Mouse (Mus musculus): ENCODE data around the gene Ensa. TPM values are rescaled to one million over a fixed set of nuclear protein-coding genes. Genes with fewer than 3 reads are reported as not detected.

Ensa gene
- polyA plus RNA-seq, 1 experiment from 2014 or later, result 90.1 TPM

DNA sequence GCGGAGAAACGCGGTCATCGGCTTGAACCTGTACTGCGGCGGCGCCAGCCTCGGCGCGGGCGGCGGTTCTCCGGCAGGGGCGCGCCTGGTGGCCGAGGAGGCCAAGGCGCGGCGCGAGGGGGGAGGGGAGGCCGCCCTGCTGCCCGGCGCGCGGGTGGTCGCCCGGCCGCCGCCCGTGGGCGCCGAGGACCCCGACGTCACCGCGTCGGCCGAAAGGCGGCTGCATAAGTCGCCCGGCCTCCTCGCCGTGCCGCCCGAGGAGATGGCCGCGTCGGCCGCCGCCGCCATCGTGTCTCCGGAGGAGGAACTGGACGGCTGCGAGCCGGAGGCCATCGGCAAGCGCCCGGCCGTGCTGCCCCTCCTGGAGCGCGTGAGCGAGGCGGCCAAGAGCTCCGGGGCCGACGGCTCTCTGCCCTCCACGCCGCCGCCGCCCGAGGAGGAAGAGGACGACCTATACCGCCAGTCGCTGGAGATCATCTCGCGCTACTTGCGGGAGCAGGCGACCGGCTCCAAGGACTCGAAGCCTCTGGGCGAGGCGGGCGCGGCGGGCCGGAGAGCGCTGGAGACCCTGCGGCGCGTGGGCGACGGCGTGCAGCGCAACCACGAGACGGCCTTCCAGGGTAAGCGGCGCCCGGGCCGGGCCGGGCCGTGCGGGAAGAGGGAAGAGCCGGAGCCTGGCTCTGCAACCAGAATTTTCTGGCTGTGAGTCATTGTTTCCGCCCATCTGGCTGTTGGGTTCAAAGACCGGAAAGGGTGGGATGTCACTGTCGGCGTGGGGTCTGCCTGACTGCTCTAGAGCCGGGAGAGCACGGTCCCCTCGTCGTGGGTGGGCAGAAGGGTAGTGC lies 34.3 kb downstream of the Ensa start:
- Histone ChIP-seq H3K27me3 (ENCODE audit: low read depth, poor library complexity, severe bottlenecking) (no peaks in the 10 kb centered on the region), H3K36me3 (peaks cover 40% of the 10 kb centered on the region), H3K27ac (replicated peaks) (peak overlapping the region; percentile 99), H3K9me3 (replicated peaks) (no peaks in the 10 kb centered on the region), H3K4me1 (peaks cover 43% of the 10 kb centered on the region), H3K4me3 (peak overlapping the region; percentile 85)
- WGBS, result under 1% methylated on average over 105 of the region's 113 CpGs
- peak; percentile 83 for DNase-seq (ENCODE audit: low spot score)

DNA sequence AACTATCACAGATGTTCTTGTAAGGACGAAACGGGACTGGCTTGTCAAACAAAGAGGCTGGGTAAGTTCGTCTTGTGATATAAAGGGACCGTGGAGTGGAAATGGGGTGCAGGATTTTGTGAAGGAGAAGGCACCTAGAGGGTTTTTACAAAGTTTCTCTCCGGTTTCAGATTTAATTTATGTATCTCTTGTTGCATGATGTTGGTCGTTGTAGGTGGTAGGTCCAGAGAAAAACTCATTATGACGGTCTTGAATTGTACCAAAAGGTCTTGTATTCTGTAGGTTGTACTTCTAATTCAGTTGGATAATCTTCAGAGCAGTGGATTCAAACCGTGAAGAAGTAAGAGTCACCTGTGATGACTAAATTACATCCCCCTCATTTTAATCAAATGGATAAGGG lies 35.2 kb downstream of the Ensa start:
- peaks cover 48% of the 10 kb centered on the region for H3K36me3 ChIP-seq

DNA sequence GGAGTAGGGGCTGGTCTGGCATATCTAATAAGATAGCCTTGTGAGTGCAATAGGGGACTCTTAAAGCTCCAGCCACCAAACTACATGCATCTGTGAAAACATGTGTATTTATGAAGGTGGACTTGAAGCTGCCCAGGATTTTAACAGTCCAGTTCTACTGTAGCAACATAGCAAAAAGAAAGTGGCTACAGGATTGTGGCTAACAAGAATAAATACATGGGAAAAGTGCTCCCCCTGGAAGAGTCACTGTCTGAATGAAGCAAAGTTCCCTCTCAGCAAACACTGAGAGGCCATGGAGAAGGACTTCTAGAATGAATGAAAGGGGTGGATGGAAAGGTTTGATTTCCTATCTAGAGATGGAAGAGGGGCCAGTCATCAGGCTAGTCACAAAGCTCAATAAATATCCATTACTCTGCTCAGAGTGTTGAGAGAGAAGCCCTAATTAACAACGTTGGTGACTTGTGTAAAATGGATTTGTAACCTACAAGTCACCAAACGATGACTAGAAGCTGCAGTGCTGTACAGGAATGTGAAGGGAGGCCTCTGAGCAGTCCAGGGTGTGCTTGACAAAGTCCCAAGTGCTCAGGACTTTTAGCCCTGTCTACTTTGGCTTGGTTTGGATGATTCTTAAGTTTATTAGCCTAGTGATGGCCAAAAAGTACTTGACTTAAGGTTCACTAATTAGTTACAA lies 36.1 kb downstream of the Ensa start:
- DNase-seq (ENCODE audit: low spot score), result no peak
- H3K36me3 ChIP-seq, result peaks cover 57% of the 10 kb centered on the region
- H3K4me1 ChIP-seq, result peaks cover 43% of the 10 kb centered on the region
- no peaks in the 10 kb centered on the region for H3K27me3 ChIP-seq (ENCODE audit: low read depth, poor library complexity, severe bottlenecking)
- 83% methylated on average over 2 of the region's 2 CpGs for WGBS
- H3K27ac ChIP-seq (replicated peaks), result peak overlapping the region; percentile 99; the same call in 1 of the 2 replicates
- H3K4me3 ChIP-seq, result peak overlapping the region; percentile 85
- no peaks in the 10 kb centered on the region for H3K9me3 ChIP-seq (replicated peaks)

More for the DNA sequence above, 35.2 kb downstream of the Ensa start:
- 3% methylated on average over 8 of the region's 8 CpGs for WGBS
- Histone ChIP-seq H3K4me3 (peak overlapping the region; percentile 85), H3K4me1 (peaks cover 43% of the 10 kb centered on the region), H3K27ac (replicated peaks) (peak overlapping the region; percentile 99), H3K27me3 (ENCODE audit: low read depth, poor library complexity, severe bottlenecking) (no peaks in the 10 kb centered on the region), H3K9me3 (replicated peaks) (no peaks in the 10 kb centered on the region)
- DNase-seq (ENCODE audit: low spot score), result no peak

DNA sequence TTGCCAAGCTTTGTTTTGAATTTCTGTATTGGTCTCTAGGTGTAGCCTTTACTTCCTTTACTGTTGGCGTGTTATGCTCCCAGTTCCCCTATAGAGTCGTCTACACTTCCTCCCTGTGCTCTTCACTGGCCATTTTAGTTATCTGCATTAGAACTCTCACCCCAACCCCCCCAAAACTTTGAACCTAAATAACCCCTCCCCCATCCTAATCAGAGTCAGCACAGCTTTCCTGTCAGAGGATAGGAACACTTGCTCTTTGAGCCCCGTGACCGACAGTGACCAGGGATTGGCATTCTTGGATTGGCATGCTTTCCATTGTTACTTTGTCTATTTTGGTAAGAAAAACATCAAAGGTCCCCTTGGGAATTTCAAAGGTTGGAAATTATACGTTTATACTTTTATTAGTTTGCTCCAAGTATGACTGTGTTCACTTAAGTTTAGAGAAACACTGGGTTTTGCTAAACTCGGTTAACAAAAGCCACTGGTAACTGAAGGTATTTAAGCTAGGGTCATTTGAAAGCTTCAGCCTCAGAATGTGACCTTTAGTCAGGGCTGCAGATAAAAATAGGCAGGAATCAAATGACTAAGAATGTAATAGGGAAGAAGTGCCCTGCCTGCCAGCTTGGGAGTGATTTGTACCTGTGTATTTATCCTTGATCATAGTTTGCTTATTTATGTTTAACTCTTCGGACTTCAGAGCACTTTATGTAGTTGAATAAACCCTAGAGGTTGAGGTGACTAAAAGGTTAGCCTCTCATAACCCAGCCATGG lies 37.3 kb downstream of the Ensa start:
- no peak for DNase-seq (ENCODE audit: low spot score)
- peak overlapping the region; percentile 85; the same call in 1 of the 2 replicates for H3K4me3 ChIP-seq
- H3K9me3 ChIP-seq (replicated peaks), result no peaks in the 10 kb centered on the region
- peaks cover 51% of the 10 kb centered on the region for H3K4me1 ChIP-seq
- 74% methylated on average over 7 of the region's 7 CpGs for WGBS
- H3K27ac ChIP-seq (replicated peaks), result no peak overlapping the region
- H3K36me3 ChIP-seq, result peaks cover 63% of the 10 kb centered on the region
- no peaks in the 10 kb centered on the region for H3K27me3 ChIP-seq (ENCODE audit: low read depth, poor library complexity, severe bottlenecking)

DNA sequence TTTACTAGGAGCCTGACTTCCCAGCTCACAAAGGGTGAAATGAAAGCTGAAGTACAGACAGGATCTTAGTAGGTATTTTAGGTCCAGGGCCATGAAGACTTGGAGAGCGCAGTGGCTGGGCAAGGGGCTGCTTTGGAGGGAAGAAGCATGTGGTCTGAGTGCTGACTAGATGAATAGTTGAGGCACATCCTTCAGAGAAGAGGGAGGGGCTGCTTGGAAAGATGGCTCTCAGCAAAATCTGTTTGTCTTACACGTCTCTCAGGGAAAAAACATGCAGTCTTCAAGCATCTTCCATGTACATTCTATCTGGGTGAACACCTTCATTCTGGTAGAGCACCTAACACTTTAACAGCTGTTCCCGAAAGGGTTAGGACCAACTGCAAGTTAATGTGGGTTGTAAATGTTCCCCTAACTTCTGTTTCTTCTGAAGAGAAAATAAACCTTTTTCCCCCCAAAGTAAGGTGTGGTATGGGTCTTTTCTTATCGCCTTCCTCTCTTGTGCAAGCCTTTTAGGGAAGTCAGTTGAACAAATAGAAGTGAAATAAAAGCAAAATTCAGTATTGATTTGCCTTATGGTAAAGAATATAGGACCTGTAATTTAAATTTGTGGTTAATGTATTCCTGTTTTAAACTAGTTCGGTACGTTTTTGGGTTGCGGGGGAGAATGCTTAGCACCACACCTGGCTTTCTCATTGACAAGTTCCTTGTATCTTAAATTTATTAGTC lies 38.1 kb downstream of the Ensa start:
- DNase-seq (ENCODE audit: low spot score), result no peak
- Histone ChIP-seq H3K27ac (replicated peaks) (no peak overlapping the region), H3K4me1 (peaks cover 51% of the 10 kb centered on the region), H3K27me3 (ENCODE audit: low read depth, poor library complexity, severe bottlenecking) (no peaks in the 10 kb centered on the region), H3K4me3 (0 out of 2 replicates have a peak overlapping the region, but pooled peaks have one; percentile 23), H3K36me3 (peaks cover 70% of the 10 kb centered on the region), H3K9me3 (replicated peaks) (no peaks in the 10 kb centered on the region)
- WGBS, result 93% methylated on average over 7 of the region's 7 CpGs

DNA sequence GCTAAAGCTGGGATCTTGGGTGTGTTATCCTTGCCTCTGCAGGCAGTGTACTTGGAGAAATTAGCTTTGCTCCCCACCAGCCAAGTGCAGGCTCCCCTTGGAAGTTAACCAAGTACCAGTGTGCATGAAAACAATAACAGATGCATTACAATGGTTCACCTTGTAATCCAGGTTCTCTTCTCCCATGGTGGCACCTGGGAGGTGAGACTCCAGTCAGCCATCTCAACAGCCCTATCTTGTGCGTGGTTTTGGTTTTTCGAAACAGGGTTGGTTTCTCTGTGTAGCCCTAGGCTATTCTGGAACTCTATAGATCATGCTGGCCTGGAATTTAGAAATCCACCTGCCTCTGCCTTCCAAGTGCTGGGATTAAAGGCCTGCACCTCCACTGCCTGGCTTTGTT lies 38.7 kb downstream of the Ensa start:
- DNase-seq (ENCODE audit: low spot score), result no peak
- Histone ChIP-seq H3K9me3 (replicated peaks) (no peaks in the 10 kb centered on the region), H3K4me1 (peaks cover 53% of the 10 kb centered on the region), H3K27ac (replicated peaks) (no peak overlapping the region), H3K36me3 (peaks cover 76% of the 10 kb centered on the region), H3K27me3 (ENCODE audit: low read depth, poor library complexity, severe bottlenecking) (no peaks in the 10 kb centered on the region), H3K4me3 (no peak overlapping the region)
- 98% methylated on average over 2 of the region's 2 CpGs for WGBS

DNA sequence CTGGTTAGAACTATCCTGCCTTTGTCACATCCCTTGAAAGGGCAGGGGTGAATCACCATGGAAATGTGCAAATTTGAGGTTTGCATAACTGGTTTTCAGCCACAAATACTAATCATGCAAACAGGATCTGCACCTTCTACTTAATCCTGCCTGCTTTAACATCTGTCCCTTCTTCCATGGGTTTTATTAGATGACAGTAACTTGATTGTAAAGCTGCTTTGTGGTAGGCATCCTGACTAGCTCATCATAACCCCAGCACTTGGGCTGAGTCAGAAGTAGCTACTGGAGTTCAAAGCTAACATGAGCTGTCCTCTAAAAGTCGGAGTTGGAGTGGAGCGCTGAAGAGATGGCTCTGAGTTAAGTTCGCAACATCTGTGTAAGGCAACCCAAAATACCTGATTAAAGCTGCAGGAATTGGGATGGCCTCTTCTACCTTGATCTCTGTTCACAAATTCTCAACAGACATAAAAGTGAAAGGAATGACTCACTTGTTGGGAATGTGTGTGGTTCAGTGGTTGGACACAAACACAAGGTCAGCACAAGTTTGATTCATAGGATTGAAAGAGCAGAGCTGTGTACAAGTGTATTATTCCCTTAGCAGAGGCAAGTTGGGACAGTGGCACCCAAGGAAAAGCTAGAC lies 39.3 kb downstream of the Ensa start:
- peaks cover 83% of the 10 kb centered on the region for H3K36me3 ChIP-seq
- H3K4me3 ChIP-seq, result no peak overlapping the region
- WGBS, result 91% methylated on average over 3 of the region's 3 CpGs
- no peaks in the 10 kb centered on the region for H3K27me3 ChIP-seq (ENCODE audit: low read depth, poor library complexity, severe bottlenecking)
- no peak overlapping the region for H3K27ac ChIP-seq (replicated peaks)
- no peaks in the 10 kb centered on the region for H3K9me3 ChIP-seq (replicated peaks)
- peaks cover 55% of the 10 kb centered on the region for H3K4me1 ChIP-seq
- DNase-seq (ENCODE audit: low spot score), result no peak

DNA sequence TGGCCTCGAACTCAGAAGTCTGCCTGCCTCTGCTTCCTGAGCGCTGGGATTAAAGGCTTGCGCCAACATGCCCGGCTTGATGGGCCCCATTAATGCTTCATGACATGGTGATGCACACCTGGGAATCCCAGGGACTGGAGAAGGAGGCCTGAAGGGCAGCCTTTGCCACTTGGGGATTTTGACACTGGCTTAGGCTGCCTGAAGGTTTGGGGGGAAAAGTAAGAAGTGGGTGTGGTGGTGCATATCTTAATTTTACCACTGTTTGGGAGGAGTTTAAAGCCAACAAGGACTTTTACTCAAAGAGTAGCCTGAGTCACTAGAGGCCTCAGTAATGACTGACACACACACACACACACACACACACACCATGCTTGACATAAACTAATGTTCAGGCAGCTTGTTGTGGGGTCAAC lies 40.2 kb downstream of the Ensa start:
- Histone ChIP-seq H3K4me3 (no peak overlapping the region), H3K36me3 (peaks cover 91% of the 10 kb centered on the region), H3K9me3 (replicated peaks) (no peaks in the 10 kb centered on the region), H3K27me3 (ENCODE audit: low read depth, poor library complexity, severe bottlenecking) (no peaks in the 10 kb centered on the region), H3K27ac (replicated peaks) (no peak overlapping the region), H3K4me1 (peaks cover 55% of the 10 kb centered on the region)
- 87% methylated on average over 4 of the region's 4 CpGs for WGBS
- DNase-seq (ENCODE audit: low spot score), result no peak

DNA sequence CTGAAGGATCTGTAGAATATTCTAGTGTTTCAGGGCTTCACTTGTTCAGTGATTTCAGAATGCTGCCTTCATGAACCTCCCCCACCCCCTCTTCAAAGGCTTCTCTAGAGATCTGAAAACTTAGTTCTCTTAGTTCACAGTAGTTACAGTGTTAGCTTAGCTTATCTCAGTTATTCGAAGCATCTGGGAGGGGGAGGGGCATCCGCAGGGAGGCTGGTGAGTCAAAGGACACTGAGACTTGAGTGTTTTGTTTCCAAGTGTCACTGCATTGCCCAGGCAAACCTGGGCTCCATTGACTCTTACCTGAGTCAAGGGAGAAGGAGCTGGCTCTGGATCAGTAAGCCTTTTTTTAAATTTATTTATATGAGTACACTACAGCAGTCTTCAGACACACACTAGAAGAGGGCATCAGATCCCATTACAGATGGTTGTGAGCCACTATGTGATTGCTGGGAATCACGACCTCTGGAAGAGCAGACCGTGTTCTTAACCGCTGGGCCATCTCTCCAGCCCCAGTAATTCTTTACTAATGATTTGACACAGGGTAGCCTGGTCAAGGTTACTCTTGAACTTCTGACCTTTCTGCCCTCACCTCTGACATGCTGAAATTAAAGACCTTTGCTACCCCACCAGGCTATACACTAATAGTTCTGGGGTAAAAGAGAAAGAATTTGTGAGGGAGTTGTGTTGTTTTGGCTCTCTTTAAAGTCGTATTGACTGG lies 41.5 kb downstream of the Ensa start:
- Histone ChIP-seq H3K36me3 (peaks cover 89% of the 10 kb centered on the region), H3K4me3 (no peak overlapping the region), H3K27ac (replicated peaks) (no peak overlapping the region), H3K4me1 (peaks cover 43% of the 10 kb centered on the region), H3K27me3 (ENCODE audit: low read depth, poor library complexity, severe bottlenecking) (no peaks in the 10 kb centered on the region), H3K9me3 (replicated peaks) (no peaks in the 10 kb centered on the region)
- DNase-seq (ENCODE audit: low spot score), result no peak
- WGBS, result 71% methylated on average over 6 of the region's 6 CpGs

DNA sequence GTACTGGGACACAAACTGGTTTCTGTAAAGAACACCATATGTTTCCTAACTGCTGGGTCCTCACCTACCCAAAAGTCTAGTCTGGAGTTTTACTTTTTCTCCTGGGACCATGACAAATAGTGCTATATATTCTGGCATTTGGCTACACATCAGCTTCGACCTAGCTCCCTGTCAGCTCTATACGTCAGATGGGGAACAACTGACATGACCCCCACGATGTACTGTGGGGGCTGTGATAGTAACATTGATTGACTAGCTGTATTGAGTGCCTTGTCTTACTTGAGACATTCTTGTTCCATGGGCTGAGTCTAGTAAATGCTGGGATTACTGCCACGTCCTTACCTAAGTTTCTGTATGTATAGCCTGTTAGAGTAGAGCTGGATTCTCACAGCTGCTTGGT lies 42.7 kb downstream of the Ensa start:
- peaks cover 34% of the 10 kb centered on the region for H3K4me1 ChIP-seq
- DNase-seq (ENCODE audit: low spot score), result no peak
- H3K4me3 ChIP-seq, result no peak overlapping the region
- WGBS, result 81% methylated on average over 4 of the region's 4 CpGs
- peaks cover 87% of the 10 kb centered on the region for H3K36me3 ChIP-seq
- H3K27ac ChIP-seq (replicated peaks), result no peak overlapping the region
- no peaks in the 10 kb centered on the region for H3K9me3 ChIP-seq (replicated peaks)
- H3K27me3 ChIP-seq (ENCODE audit: low read depth, poor library complexity, severe bottlenecking), result no peaks in the 10 kb centered on the region

DNA sequence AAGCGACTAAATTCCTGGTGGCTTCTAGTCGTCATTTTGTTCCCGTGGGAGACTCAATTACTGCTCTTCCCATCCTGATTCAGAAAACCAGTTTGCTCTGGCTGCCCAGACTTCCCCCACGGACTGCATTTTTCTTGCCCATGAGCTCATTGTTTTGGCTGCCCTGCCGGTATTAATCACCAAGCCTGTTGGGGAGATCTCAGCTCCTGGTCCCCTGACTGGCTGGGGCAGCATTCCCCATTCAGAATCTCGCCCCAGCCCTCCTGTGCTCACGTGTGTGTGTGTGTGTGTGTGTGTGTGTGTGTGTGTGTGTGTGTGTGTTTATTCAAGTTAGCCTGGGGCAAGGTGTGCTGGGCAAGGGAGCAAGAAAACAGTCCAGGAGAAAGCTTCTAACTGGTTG lies 43.2 kb downstream of the Ensa start:
- Histone ChIP-seq H3K36me3 (peaks cover 87% of the 10 kb centered on the region), H3K4me1 (peaks cover 34% of the 10 kb centered on the region), H3K27me3 (ENCODE audit: low read depth, poor library complexity, severe bottlenecking) (no peaks in the 10 kb centered on the region), H3K4me3 (no peak overlapping the region), H3K9me3 (replicated peaks) (no peaks in the 10 kb centered on the region), H3K27ac (replicated peaks) (0 out of 2 replicates have a peak overlapping the region, but pooled peaks have one; percentile 28)
- DNase-seq (ENCODE audit: low spot score), result no peak
- WGBS, result 66% methylated on average over 7 of the region's 7 CpGs

All from midbrain, embryonic 10.5 days (tissue).